24 mouse cellular contexts compared by ENCODE assay signal in genomic region chr13:85083742-85084141, GRCm38 (mm10).
DNase-seq lines count a peak whose midpoint lies in the region; ATAC-seq and TF ChIP-seq lines count a peak whose summit lies in the region.
"Had no signal": no experiment of that assay in that cellular context is flagged by ENCODE, and none has a peak within 500 bp of the region (broad histone marks: within the 10 kb centered on the region; RNA-seq: fewer than 3 reads in every experiment).

No protein-coding gene starts in this region.

- ATAC-seq in forebrain, embryonic 11.5 days (replicated peaks; ENCODE audit: low FRiP score): peak; percentile 78; the same call in 1 of the 2 replicates
- no peak for ATAC-seq in forebrain, postnatal 0 days
- ATAC-seq in midbrain, embryonic 12.5 days (ENCODE audit: low FRiP score, low read depth): peak; percentile 56; the same call in 1 of the 2 replicates
- no peak for ATAC-seq in midbrain, embryonic 15.5 days (replicated peaks)
- peak; percentile 45; the same call in 1 of the 2 replicates for ATAC-seq in forebrain, embryonic 16.5 days
- ATAC-seq in erythroid progenitor cell, adult 5-6 weeks (replicated peaks; ENCODE audit: low FRiP score, poor library complexity, severe bottlenecking): no peak
- ATAC-seq: activated CD4-positive, CD25-positive, alpha-beta regulatory T cell, adult 4 months; hindbrain, embryonic 16.5 days; intestine, embryonic 15.5 days had no signal

- no peaks in the 10 kb centered on the region for H3K36me3 ChIP-seq in forebrain, embryonic 11.5 days (ENCODE audit: control insufficient read depth, insufficient read depth, low read length)
- H3K36me3 ChIP-seq in forebrain, postnatal 0 days (ENCODE audit: insufficient read depth): no peaks in the 10 kb centered on the region
- H3K36me3 ChIP-seq in midbrain, embryonic 12.5 days: no peaks in the 10 kb centered on the region
- no peaks in the 10 kb centered on the region for H3K36me3 ChIP-seq in midbrain, embryonic 15.5 days (replicated peaks)
- no peaks in the 10 kb centered on the region for H3K36me3 ChIP-seq in forebrain, embryonic 16.5 days (ENCODE audit: control insufficient read depth, insufficient read depth)
- H3K36me3 ChIP-seq: embryonic facial prominence, embryonic 12.5 days; embryonic facial prominence, embryonic 15.5 days; hindbrain, embryonic 10.5 days; hindbrain, embryonic 13.5 days; intestine, embryonic 15.5 days had no signal

- H3K9me3 ChIP-seq in forebrain, embryonic 11.5 days (ENCODE audit: control insufficient read depth, low read length): no peaks in the 10 kb centered on the region
- H3K9me3 ChIP-seq in forebrain, postnatal 0 days (ENCODE audit: low read length): no peaks in the 10 kb centered on the region
- H3K9me3 ChIP-seq in midbrain, embryonic 12.5 days: no peaks in the 10 kb centered on the region
- no peaks in the 10 kb centered on the region for H3K9me3 ChIP-seq in midbrain, embryonic 15.5 days
- no peaks in the 10 kb centered on the region for H3K9me3 ChIP-seq in forebrain, embryonic 16.5 days (ENCODE audit: control insufficient read depth, low read length)
- H3K9me3 ChIP-seq: embryonic facial prominence, embryonic 12.5 days; embryonic facial prominence, embryonic 15.5 days; hindbrain, embryonic 10.5 days; hindbrain, embryonic 13.5 days; intestine, embryonic 15.5 days had no signal

- no peaks in the 10 kb centered on the region for H3K27me3 ChIP-seq in forebrain, embryonic 11.5 days (ENCODE audit: control insufficient read depth, insufficient read depth, low read length)
- no peaks in the 10 kb centered on the region for H3K27me3 ChIP-seq in forebrain, postnatal 0 days (ENCODE audit: insufficient read depth, low read length)
- no peaks in the 10 kb centered on the region for H3K27me3 ChIP-seq in midbrain, embryonic 12.5 days
- H3K27me3 ChIP-seq in midbrain, embryonic 15.5 days (replicated peaks): no peaks in the 10 kb centered on the region
- H3K27me3 ChIP-seq in forebrain, embryonic 16.5 days (replicated peaks; ENCODE audit: control insufficient read depth, insufficient read depth, low read length): no peaks in the 10 kb centered on the region
- H3K27me3 ChIP-seq: embryonic facial prominence, embryonic 12.5 days; embryonic facial prominence, embryonic 15.5 days; hindbrain, embryonic 13.5 days; intestine, embryonic 15.5 days had no signal

- no peaks in the 10 kb centered on the region for H3K4me1 ChIP-seq in forebrain, embryonic 11.5 days (replicated peaks; ENCODE audit: control insufficient read depth, insufficient read depth, low read length)
- H3K4me1 ChIP-seq in forebrain, postnatal 0 days (ENCODE audit: insufficient read depth): no peaks in the 10 kb centered on the region
- H3K4me1 ChIP-seq in midbrain, embryonic 12.5 days: no peaks in the 10 kb centered on the region
- H3K4me1 ChIP-seq in midbrain, embryonic 15.5 days: no peaks in the 10 kb centered on the region
- H3K4me1 ChIP-seq in forebrain, embryonic 16.5 days (replicated peaks; ENCODE audit: control insufficient read depth, insufficient read depth, low read length): no peaks in the 10 kb centered on the region
- H3K4me1 ChIP-seq: embryonic facial prominence, embryonic 12.5 days; embryonic facial prominence, embryonic 15.5 days; hindbrain, embryonic 10.5 days; hindbrain, embryonic 13.5 days; intestine, embryonic 15.5 days had no signal

- TF ChIP-seq CTCF in forebrain, postnatal 0 days (IDR thresholded peaks at IDR 0.05; ENCODE audit: low read depth): no peak

- no peak overlapping the region for H3K4me3 ChIP-seq in forebrain, embryonic 11.5 days (ENCODE audit: low read depth, low read length)
- H3K4me3 ChIP-seq in forebrain, postnatal 0 days (ENCODE audit: low read depth, low read length): no peak overlapping the region
- H3K4me3 ChIP-seq in midbrain, embryonic 12.5 days: no peak overlapping the region
- no peak overlapping the region for H3K4me3 ChIP-seq in midbrain, embryonic 15.5 days
- no peak overlapping the region for H3K4me3 ChIP-seq in forebrain, embryonic 16.5 days (replicated peaks; ENCODE audit: low read length)
- H3K4me3 ChIP-seq: embryonic facial prominence, embryonic 12.5 days; embryonic facial prominence, embryonic 15.5 days; gastrocnemius, adult 2 months; hindbrain, embryonic 10.5 days; hindbrain, embryonic 13.5 days; intestine, embryonic 15.5 days had no signal

- H3K9ac ChIP-seq in forebrain, embryonic 11.5 days (ENCODE audit: low read length): no peak overlapping the region
- H3K9ac ChIP-seq in forebrain, postnatal 0 days: no peak overlapping the region
- no peak overlapping the region for H3K9ac ChIP-seq in midbrain, embryonic 12.5 days (replicated peaks)
- no peak overlapping the region for H3K9ac ChIP-seq in midbrain, embryonic 15.5 days
- H3K9ac ChIP-seq in forebrain, embryonic 16.5 days (replicated peaks; ENCODE audit: low read depth, low read length): no peak overlapping the region
- H3K9ac ChIP-seq: embryonic facial prominence, embryonic 12.5 days; embryonic facial prominence, embryonic 15.5 days; hindbrain, embryonic 13.5 days; intestine, embryonic 15.5 days had no signal

- DNase-seq in forebrain, embryonic 11.5 days (ENCODE audit: low spot score): no peak
- no peak for DNase-seq in forebrain, postnatal 0 days
- DNase-seq: adrenal gland, adult 8-10 months; adrenal gland, postnatal 25 days; cerebellum, adult 2 months; cerebellum, adult 9-11 months; cerebellum, postnatal 25 days; gastrocnemius, adult 2 months; gastrocnemius, postnatal 14 days; heart, adult 11 months; heart, postnatal 36 days; kidney, adult 2 months had no signal

- H3K27ac ChIP-seq in forebrain, embryonic 11.5 days (ENCODE audit: low read depth, low read length): no peak overlapping the region
- H3K27ac ChIP-seq in forebrain, postnatal 0 days (ENCODE audit: low read depth, low read length): no peak overlapping the region
- H3K27ac ChIP-seq in midbrain, embryonic 12.5 days (replicated peaks): no peak overlapping the region
- no peak overlapping the region for H3K27ac ChIP-seq in midbrain, embryonic 15.5 days
- H3K27ac ChIP-seq in forebrain, embryonic 16.5 days (ENCODE audit: low read length): no peak overlapping the region
- H3K27ac ChIP-seq: embryonic facial prominence, embryonic 12.5 days; embryonic facial prominence, embryonic 15.5 days; gastrocnemius, adult 2 months; hindbrain, embryonic 10.5 days; hindbrain, embryonic 13.5 days; intestine, embryonic 15.5 days had no signal

- no peak overlapping the region for H3K4me2 ChIP-seq in forebrain, embryonic 11.5 days (ENCODE audit: low read depth, low read length, severe bottlenecking)
- H3K4me2 ChIP-seq in forebrain, postnatal 0 days (ENCODE audit: low read depth): no peak overlapping the region
- no peak overlapping the region for H3K4me2 ChIP-seq in midbrain, embryonic 12.5 days (replicated peaks)
- H3K4me2 ChIP-seq in midbrain, embryonic 15.5 days: no peak overlapping the region
- no peak overlapping the region for H3K4me2 ChIP-seq in forebrain, embryonic 16.5 days (ENCODE audit: low read length)
- H3K4me2 ChIP-seq: embryonic facial prominence, embryonic 12.5 days; embryonic facial prominence, embryonic 15.5 days; heart, embryonic 11.5 days; hindbrain, embryonic 13.5 days; intestine, embryonic 15.5 days had no signal

Comparison
In these comparisons a context has a peak if more than half of its experiments do, and no peak if none do; other contexts are left out.
1. ATAC-seq: peak in forebrain, embryonic 11.5 days (single experiment), midbrain, embryonic 12.5 days (single experiment) and forebrain, embryonic 16.5 days (single experiment); none in forebrain, postnatal 0 days (single experiment), midbrain, embryonic 15.5 days (single experiment) and erythroid progenitor cell, adult 5-6 weeks (single experiment).